Comparison of ENCODE assay signal across 10 mouse cellular contexts in genomic region chr2:131460946-131461682, GRCm38 (mm10). TPM values are rescaled to one million over a fixed set of nuclear protein-coding genes. Genes with fewer than 3 reads are reported as not detected.
DNase-seq lines count a peak whose midpoint lies in the region; ATAC-seq and TF ChIP-seq lines count a peak whose summit lies in the region.
"Had no signal": no experiment of that assay in that cellular context is flagged by ENCODE, and none has a peak within 500 bp of the region (broad histone marks: within the 10 kb centered on the region; RNA-seq: fewer than 3 reads in every experiment).

No protein-coding gene starts in this region.

- H3K36me3 ChIP-seq in heart, postnatal 0 days (replicated peaks; ENCODE audit: control insufficient read depth, insufficient read depth, low read length), result no peaks in the 10 kb centered on the region
- H3K36me3 ChIP-seq in lung, embryonic 15.5 days, result no peaks in the 10 kb centered on the region
- no peaks in the 10 kb centered on the region for H3K36me3 ChIP-seq in embryonic facial prominence, embryonic 10.5 days (replicated peaks)
- H3K36me3 ChIP-seq: hindbrain, embryonic 10.5 days had no signal

- H3K27me3 ChIP-seq in heart, postnatal 0 days (ENCODE audit: control insufficient read depth, insufficient read depth, low read length), result no peaks in the 10 kb centered on the region
- H3K27me3 ChIP-seq in lung, embryonic 15.5 days, result no peaks in the 10 kb centered on the region
- no peaks in the 10 kb centered on the region for H3K27me3 ChIP-seq in embryonic facial prominence, embryonic 10.5 days (replicated peaks; ENCODE audit: low read depth, poor library complexity, severe bottlenecking)

- DNase-seq in cerebellum, postnatal 10 days, result peak; percentile 58 to 76
- no peak for DNase-seq in cerebellum, adult 9-10 months
- DNase-seq in gastrocnemius, adult 18-20 months (ENCODE audit: low spot score), result peak; percentile 36
- DNase-seq in heart, postnatal 0 days (ENCODE audit: low spot score), result peak; percentile 35
- DNase-seq in embryonic facial prominence, embryonic 10.5 days (ENCODE audit: low spot score), result no peak
- DNase-seq in ovary, postnatal 10 days (ENCODE audit: low spot score), result no peak
- DNase-seq: B cell, adult 2 months had no signal

- H3K9ac ChIP-seq in heart, postnatal 0 days (replicated peaks; ENCODE audit: low read depth, low read length), result no peak overlapping the region
- H3K9ac ChIP-seq in lung, embryonic 15.5 days, result no peak overlapping the region

- H3K27ac ChIP-seq in heart, postnatal 0 days (ENCODE audit: low read depth), result peak overlapping the region; percentile 46; the same call in 1 of the 2 replicates
- H3K27ac ChIP-seq in lung, embryonic 15.5 days, result peak overlapping the region; percentile 19; the same call in 1 of the 2 replicates
- H3K27ac ChIP-seq in embryonic facial prominence, embryonic 10.5 days (replicated peaks), result no peak overlapping the region
- H3K27ac ChIP-seq: hindbrain, embryonic 10.5 days had no signal

- ATAC-seq in heart, postnatal 0 days (ENCODE audit: insufficient read depth, low read depth), result peak; percentile 57; the same call in 1 of the 2 replicates
- ATAC-seq in lung, embryonic 15.5 days (ENCODE audit: borderline replicate concordance, extremely low read depth, low FRiP score, low TSS enrichment), result no peak
- ATAC-seq in granulocyte monocyte progenitor cell, adult 5-6 weeks (replicated peaks; ENCODE audit: poor library complexity, severe bottlenecking), result no peak

- no peak overlapping the region for H3K4me2 ChIP-seq in heart, postnatal 0 days (ENCODE audit: low read depth, low read length)
- H3K4me2 ChIP-seq in lung, embryonic 15.5 days, result no peak overlapping the region

- no peak for TF ChIP-seq CTCF in heart, postnatal 0 days (IDR thresholded peaks at IDR 0.05; ENCODE audit: low read depth)

- TF ChIP-seq EP300 in heart, postnatal 0 days (IDR thresholded peaks at IDR 0.05; ENCODE audit: low read depth), result no peak

- 39% methylated on average over 9 of the region's 9 CpGs for WGBS in heart, postnatal 0 days
- WGBS in lung, embryonic 15.5 days, result 46% methylated on average over 9 of the region's 9 CpGs
- 70% methylated on average over 9 of the region's 9 CpGs for WGBS in embryonic facial prominence, embryonic 10.5 days

- H3K4me1 ChIP-seq in heart, postnatal 0 days (ENCODE audit: control insufficient read depth, insufficient read depth), result peaks cover 9% of the 10 kb centered on the region; the same call in 1 of the 2 replicates
- H3K4me1 ChIP-seq in lung, embryonic 15.5 days, result peaks cover 8% of the 10 kb centered on the region; the same call in 1 of the 2 replicates
- no peaks in the 10 kb centered on the region for H3K4me1 ChIP-seq in embryonic facial prominence, embryonic 10.5 days
- H3K4me1 ChIP-seq: hindbrain, embryonic 10.5 days had no signal

- peaks cover 4% of the 10 kb centered on the region; the same call in 1 of the 2 replicates for H3K9me3 ChIP-seq in heart, postnatal 0 days (replicated peaks; ENCODE audit: control insufficient read depth, low read length)
- no peaks in the 10 kb centered on the region for H3K9me3 ChIP-seq in lung, embryonic 15.5 days
- no peaks in the 10 kb centered on the region for H3K9me3 ChIP-seq in embryonic facial prominence, embryonic 10.5 days
- H3K9me3 ChIP-seq: hindbrain, embryonic 10.5 days had no signal

- H3K4me3 ChIP-seq in heart, postnatal 0 days (ENCODE audit: low read depth, low read length), result no peak overlapping the region
- H3K4me3 ChIP-seq in lung, embryonic 15.5 days, result no peak overlapping the region
- H3K4me3 ChIP-seq in embryonic facial prominence, embryonic 10.5 days, result no peak overlapping the region
- H3K4me3 ChIP-seq: hindbrain, embryonic 10.5 days had no signal

RNA-seq across cellular contexts. Expression of gene Smox, which starts 30.2 kb away (rescaled TPM):
- 100 to 1,000 TPM in 1 of 2 experiments, 10 to 100 TPM in 1; 86.0 to 120 TPM for total RNA-seq in gastrocnemius, adult 18-20 months (2021)
- total RNA-seq in heart, postnatal 0 days (2014; rRNA removed; ENCODE audit: low replicate concordance), result 30.2 and 31.4 TPM in 2 replicates
- polyA plus RNA-seq in heart, postnatal 0 days (2015; fragmentation: Nextera tagmentation; extraction: Ambion mirVana), result 32.4 and 32.7 TPM in 2 replicates
- 33.7 and 37.1 TPM in 2 replicates for polyA plus RNA-seq in lung, embryonic 15.5 days (2015; fragmentation: Nextera tagmentation; extraction: Ambion mirVana)
- polyA plus RNA-seq in embryonic facial prominence, embryonic 10.5 days (2016; fragmentation: Nextera tagmentation; extraction: Ambion mirVana), result 36.0 and 42.0 TPM in 2 replicates
- 6.7 and 15.1 TPM in 2 replicates for total RNA-seq in granulocyte monocyte progenitor cell, adult 5-6 weeks (2014; fragmentation: Nextera tagmentation)
- 5.6 and 9.9 TPM in 2 replicates for total RNA-seq in granulocyte monocyte progenitor cell, adult 5-6 weeks (2017)

Comparison
In these comparisons a context has a peak if more than half of its experiments do, and no peak if none do; other contexts are left out.
1. DNase-seq: peak in cerebellum, postnatal 10 days (2 of 2), gastrocnemius, adult 18-20 months (single experiment) and heart, postnatal 0 days (single experiment); none in cerebellum, adult 9-10 months (single experiment), embryonic facial prominence, embryonic 10.5 days (single experiment) and ovary, postnatal 10 days (single experiment).